Mouse (Mus musculus) B cell, adult 2 months (primary cell): ENCODE results near the gene Mxd1.
A peak's percentile ranks its signal among the peaks of the same experiment; 100 is the strongest.

Experiments used
- DNase-seq, 2 experiments: peaks; one replicate each; pipeline ENCODE4 v3.0.0; 2022

Gene Mxd1

GRCm38 (mm10) chr6:86645551-86645950 lies 23.4 kb downstream of the Mxd1 start:
- no peak for DNase-seq

- DNase-seq = no peak
These were observed 24.1 kb downstream of the Mxd1 start for GRCm38 (mm10) chr6:86644775-86645400.

GRCm38 (mm10) chr6:86641716-86642115 lies 27.2 kb downstream of the Mxd1 start:
- no peak for DNase-seq

- no peak for DNase-seq
These were observed 28.2 kb downstream of the Mxd1 start for GRCm38 (mm10) chr6:86640776-86641175.

GRCm38 (mm10) chr6:86640161-86640560 lies 28.8 kb downstream of the Mxd1 start:
- DNase-seq = no peak

GRCm38 (mm10) chr6:86639180-86640160 lies 29.5 kb downstream of the Mxd1 start:
- DNase-seq = no peak

- no peak for DNase-seq
These were observed 30.5 kb downstream of the Mxd1 start for GRCm38 (mm10) chr6:86638434-86638833.

GRCm38 (mm10) chr6:86637860-86638259 lies 31.1 kb downstream of the Mxd1 start:
- no peak for DNase-seq

- DNase-seq = no peak
These were observed 31.7 kb downstream of the Mxd1 start for GRCm38 (mm10) chr6:86637171-86637835.

- no peak for DNase-seq
These were observed 32.5 kb downstream of the Mxd1 start for GRCm38 (mm10) chr6:86636495-86636894.

GRCm38 (mm10) chr6:86630141-86630540 lies 38.8 kb downstream of the Mxd1 start:
- DNase-seq = no peak

GRCm38 (mm10) chr6:86627946-86628345 lies 41.0 kb downstream of the Mxd1 start, which contains the start of gene Asprv1:
TSS of gene Asprv1 (plus strand) at chr6:86628164.
- DNase-seq = peak; percentile 14 to 25

GRCm38 (mm10) chr6:86624074-86625030 lies 44.6 kb downstream of the Mxd1 start:
- no peak for DNase-seq

GRCm38 (mm10) chr6:86623201-86623600 lies 45.8 kb downstream of the Mxd1 start:
- DNase-seq = no peak

GRCm38 (mm10) chr6:86615301-86615700 lies 53.7 kb downstream of the Mxd1 start:
- DNase-seq = no peak

- no peak for DNase-seq
These were observed 58.2 kb downstream of the Mxd1 start for GRCm38 (mm10) chr6:86610714-86611113.

- no peak for DNase-seq
These were observed 59.7 kb downstream of the Mxd1 start for GRCm38 (mm10) chr6:86609235-86609634.

GRCm38 (mm10) chr6:86607471-86607870 lies 61.5 kb downstream of the Mxd1 start:
- peak; percentile 27 to 28 for DNase-seq

- DNase-seq = no peak
These were observed 62.7 kb downstream of the Mxd1 start for GRCm38 (mm10) chr6:86606289-86606688.

- no peak for DNase-seq
These were observed 63.7 kb downstream of the Mxd1 start for GRCm38 (mm10) chr6:86605260-86605659.

- no peak for DNase-seq
These were observed 69.0 kb downstream of the Mxd1 start for GRCm38 (mm10) chr6:86599951-86600414.

- DNase-seq = peak; percentile 86
These were observed 69.8 kb downstream of the Mxd1 start for GRCm38 (mm10) chr6:86599197-86599596.
